Mouse (Mus musculus) bone marrow macrophage, adult 2 months (primary cell): ENCODE results near the gene Fanci.

ENCODE experiments used
- CTCF ChIP-seq: IDR thresholded peaks from 2 replicates; pipeline ENCODE4 v1.5.1; 2012; ENCODE audit warnings: low read depth, mild to moderate bottlenecking, low read length, moderate library complexity
- POLR2A ChIP-seq: IDR thresholded peaks from 2 replicates; pipeline ENCODE4 v1.6.1; 2012; ENCODE audit warnings: mild to moderate bottlenecking, low read depth, low read length, borderline replicate concordance

- TF ChIP-seq CTCF, result no peak
- TF ChIP-seq POLR2A, result no peak
Measured at GRCm38 (mm10) chr7:79395186-79395585, 3.5 kb downstream of the Fanci start.
